Mouse (Mus musculus) v-Abl transformed pro-B cells (cell line): ENCODE results near the gene 1700022I11Rik.
"Not testable (repeated sequence)": the region's sequence is repeated elsewhere in the genome, so short reads cannot be mapped to it uniquely, and the experiment has no call there.

ENCODE experiments used
- in situ Hi-C, 2 experiments: fragments of 400-800 bp; cut with MboI; formaldehyde crosslinking; loops; one replicate each; pipeline ENCODE4 v1.15.1; 2025; ENCODE audit not compliant: unreplicated experiment in 2 of 2

The 1700022I11Rik gene

DNA sequence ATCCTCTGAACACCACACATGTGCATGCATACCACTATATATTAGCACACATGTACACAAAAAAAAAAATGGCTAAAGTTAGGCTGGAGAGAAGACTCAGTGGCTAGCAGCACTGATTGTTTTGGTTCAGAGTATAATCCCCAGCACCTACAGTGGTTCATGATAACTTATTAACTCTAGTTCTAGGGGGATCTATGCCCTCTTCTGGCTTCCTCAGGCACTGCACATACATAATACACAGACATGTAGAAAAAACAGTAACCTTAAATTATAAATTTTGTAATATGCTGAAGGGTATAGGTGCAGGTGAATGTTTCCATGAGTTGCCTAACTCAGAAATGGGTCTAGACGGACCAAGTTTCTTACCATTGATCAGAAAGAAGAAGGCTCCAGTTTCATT, 18.9 kb downstream of the 1700022I11Rik start:
- in situ Hi-C loops, result loop anchor here in 1 of 2 experiments (10.0 kb wide), 1 partner anchor 1993 kb away; no protein-coding TSS in a partner anchor

DNA sequence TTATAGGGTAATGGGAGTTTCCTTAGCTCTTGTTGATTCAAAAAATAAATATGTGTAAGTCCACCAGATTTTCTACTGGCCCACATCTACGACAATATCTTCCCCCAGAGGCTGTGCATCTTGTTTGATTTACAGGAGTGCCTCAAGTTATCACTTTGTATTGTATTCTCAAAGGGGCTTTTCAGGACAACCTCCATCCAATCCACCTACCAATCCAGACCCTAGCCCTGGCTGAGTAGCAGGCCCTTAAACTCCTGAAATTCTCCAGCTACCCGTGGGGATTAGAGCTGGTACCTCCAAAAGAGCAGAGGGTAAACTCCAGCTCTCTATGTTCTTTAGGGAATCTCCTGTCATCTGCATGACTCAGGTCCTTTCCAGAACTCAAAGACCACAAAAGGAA, 28.6 kb downstream of the 1700022I11Rik start:
- in situ Hi-C loops, result no loop called here

DNA sequence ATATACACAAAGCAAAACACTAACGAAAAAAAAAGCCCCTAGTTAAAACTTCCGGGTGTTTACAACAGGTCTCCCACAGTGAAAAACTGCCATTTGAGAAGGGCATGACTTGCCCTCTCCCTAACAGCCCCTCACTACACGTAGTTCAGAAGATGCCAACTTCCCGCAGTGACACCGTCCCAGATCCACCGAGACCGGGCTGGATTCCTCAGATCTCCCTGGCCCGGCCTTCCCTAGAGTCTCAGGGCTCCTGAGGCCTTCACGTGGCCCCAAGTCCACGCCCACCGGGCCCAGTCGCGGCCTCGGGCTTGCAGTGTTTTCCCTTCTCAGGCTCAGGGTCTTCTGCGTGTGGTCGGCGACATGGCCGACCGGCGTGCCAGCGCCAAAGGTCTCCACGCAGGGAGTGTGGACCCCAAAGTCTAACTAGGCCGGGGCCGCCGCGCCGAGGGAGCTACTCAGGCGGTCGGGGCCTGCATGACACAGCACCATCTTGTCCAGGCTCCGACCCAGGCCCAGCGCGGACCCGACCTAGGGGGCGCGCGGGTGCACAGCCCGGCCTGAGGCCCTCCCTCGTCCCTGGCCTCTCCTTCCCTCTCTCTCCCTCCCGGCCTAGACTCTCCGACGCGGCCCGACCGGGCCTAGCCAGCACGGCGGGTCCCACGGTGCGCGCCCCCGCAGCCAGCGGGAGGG, 30.2 kb downstream of the 1700022I11Rik start:
- in situ Hi-C loops, result no loop called here

GRCm38 (mm10) chr4:43000141-43000986, 31.0 kb downstream of the 1700022I11Rik start, which contains the start of gene Vcp:
TSS of gene Vcp (minus strand) at chr4:43000507.
- in situ Hi-C loops, result not testable (repeated sequence)

- in situ Hi-C loops, result no loop called here
Measured at GRCm38 (mm10) chr4:43001272-43001671, 31.9 kb downstream of the 1700022I11Rik start.

DNA sequence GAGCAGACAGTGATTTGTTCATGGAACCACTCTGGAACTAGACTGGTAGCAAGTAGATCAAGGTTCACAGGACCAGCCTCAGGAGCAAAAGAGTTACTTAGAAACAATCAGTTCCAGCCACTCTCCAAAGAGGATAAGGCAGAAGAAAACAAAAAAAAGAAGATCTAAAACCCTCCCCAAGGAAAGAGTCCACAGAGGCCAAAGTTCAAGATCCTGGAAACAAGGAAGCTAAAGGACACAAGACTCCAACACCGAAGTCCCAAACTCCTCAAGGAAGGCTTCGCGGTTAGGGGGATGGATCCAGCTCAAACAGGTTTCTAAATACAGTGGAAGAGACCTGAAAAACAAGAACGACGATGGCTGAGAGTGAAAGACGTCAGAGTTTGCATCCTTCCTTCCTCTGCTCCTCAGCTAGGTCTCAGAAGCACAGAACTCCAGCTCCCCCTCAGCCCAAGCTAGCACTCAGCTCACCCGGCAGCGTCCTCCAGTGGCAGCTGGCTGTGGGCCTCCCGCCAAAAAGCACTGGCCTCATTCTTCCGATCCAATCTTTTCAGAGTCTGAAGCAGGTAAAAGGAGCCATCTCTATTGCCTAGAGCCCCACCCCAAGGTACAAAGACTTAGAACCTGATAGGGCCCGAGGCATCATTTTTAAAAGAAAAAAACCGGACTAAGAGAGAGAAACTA, 33.5 kb downstream of the 1700022I11Rik start:
- in situ Hi-C loops, result no loop called here

DNA sequence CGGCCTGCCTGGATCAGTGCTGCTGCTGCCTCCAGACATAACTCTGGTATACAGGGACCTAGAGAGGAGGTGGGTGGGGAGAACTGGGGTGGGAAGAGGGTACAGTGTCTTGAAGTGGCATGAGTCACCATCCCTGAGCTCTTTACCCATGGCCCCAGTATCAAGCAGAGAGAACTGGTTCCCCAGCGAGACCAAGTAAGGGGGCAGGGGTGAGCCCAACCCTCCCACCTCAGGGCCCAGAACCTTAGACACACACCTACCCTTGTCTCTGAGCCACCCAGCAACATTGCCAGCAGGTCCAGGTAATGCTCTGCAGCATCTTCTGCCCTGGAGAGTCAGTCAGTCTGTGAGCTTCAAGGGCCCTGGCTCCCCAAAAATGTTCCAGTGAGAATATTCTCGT, 35.5 kb downstream of the 1700022I11Rik start:
- in situ Hi-C loops, result no loop called here

GRCm38 (mm10) chr4:43005765-43006164, 36.4 kb downstream of the 1700022I11Rik start:
- in situ Hi-C loops, result no loop called here

GRCm38 (mm10) chr4:43010161-43011038, 41.0 kb downstream of the 1700022I11Rik start, which contains the start of gene Fancg:
TSS of gene Fancg (minus strand) at chr4:43010506.
- in situ Hi-C loops, result no loop called here

DNA sequence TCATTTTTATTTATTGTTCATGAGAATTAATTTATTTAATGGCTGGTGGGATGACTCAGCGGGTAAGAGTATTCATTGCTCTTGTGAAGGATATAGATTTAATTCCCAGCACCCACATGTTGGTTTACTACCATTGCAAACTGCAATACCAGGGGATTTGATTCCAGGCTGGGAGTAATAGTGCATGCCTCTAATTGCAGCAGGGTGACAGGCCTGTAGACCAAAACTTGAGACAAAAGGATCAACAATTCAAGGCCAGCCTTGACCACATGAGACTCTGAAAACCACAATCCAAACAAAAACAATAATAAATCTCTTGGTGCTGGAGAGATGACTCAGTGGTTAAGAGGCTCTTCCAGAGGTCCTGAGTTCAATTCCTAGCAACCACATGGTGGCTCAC, 42.7 kb downstream of the 1700022I11Rik start:
- in situ Hi-C loops, result no loop called here

DNA sequence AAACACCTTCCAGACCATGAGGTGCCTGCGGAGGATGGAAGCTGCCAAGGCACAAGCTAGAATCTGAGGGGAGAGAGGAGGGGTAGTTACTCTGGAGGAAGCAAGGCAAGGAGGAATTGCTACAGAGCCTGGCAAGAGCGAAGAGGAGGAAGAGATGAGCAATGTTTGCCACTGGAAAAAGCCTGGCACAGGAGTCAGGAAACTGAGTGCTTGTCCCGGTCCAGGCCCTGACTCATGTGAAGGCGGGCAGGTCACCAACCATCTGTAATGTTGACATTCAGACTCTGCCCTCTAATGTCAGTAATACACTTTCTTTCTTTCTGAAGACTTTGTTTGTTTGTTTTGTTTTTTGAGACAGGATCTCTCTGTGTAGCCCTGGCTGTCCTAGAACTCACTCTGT, 48.8 kb downstream of the 1700022I11Rik start:
- in situ Hi-C loops, result no loop called here

DNA sequence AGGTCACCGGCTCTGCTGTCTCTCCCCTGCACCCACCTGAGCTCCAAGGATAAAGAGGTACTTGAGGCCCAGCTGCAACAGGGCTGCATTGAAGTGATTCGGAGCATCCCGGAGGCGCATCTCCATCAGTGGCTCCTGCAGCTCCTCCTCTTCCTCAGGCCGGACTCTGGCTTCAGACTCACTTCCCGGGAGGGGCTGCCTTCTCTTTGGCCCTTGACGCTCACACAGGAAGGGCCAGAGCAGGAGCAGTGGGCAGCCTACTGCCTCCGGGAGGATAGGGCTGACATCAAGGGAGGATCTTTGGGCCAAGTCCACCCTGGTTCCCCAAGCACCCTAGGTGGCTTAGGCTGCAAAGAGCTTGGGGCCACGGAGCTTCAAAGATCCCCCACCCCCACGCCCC, 49.8 kb downstream of the 1700022I11Rik start:
- in situ Hi-C loops, result no loop called here

DNA sequence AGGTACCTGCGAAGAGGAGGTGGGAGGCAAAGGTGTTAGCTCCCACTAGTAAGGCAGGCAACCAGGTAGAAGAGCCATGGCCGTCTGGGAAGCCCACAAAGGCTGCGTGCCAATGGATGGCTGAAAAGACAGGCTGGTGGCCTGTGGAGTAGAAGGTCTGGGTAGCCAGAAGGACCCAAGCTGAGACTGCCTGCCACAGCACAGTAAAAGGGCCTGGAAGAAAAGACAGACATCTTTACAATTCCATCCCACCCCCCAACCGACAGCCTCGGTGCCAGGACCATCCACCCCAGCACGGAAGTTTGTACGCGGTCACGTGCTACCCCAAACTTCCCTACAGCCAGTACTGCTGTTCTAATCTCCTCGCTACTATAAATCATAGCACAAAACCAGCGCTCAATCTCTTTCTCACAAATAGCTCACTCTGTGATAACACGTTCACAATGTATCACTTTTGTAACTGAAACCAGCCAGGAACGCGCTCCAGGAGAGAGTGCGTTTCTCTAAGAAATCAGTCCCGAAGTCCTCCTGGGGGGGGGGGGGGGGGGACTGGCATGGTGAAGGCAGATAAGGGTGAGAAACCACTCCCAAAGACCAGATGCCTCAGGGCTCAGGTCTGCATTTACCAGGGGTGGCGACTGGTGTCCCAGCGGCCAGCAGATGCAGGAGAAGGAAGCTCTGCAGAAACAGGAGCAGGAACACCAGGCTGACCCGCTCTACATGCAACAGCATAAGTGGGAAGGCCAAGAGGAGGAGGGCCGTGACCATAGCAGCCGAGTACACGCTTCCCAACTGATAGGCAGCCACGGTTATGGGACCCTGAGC, 50.4 kb downstream of the 1700022I11Rik start:
- in situ Hi-C loops, result no loop called here

DNA sequence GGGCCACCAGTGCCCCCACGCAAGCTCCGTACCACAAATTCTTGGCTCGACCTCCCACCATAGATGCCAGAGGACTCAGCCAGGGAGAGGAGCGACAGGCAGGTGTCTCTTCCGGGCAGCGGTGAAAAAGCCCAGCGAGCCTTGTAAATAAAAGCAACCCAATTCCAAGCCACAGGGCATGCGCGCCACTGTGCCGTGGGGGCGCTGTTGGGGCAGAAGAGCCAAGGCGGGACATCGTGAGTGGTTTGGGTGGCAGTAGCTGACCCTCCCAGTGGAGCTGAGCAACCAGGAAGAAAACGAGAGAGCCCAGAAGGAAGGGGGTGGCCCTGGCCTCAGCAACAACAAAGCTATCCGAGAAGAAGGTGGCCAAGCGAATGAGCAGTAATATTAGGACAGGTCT, 51.5 kb downstream of the 1700022I11Rik start:
- in situ Hi-C loops, result no loop called here

DNA sequence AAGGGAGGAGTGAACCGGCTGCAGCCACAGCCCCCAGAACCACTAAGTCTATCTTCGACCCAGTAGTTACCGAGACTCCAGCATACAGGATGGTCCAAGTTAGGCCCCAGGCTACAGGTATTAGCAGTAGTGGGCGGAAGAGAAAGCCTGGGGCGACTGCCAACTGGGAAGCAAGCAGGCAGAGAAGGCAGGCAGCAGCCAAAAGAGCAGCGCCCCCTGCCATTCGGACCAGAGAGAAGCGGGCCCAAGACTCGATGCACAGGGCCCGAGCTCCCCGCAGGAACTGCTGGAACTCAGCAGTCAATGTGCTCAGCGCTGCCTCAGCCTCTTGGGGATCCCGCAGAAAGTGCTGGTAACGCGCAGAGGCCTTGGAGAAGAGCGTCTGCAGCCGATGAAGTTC, 51.9 kb downstream of the 1700022I11Rik start:
- in situ Hi-C loops, result no loop called here

- in situ Hi-C loops, result no loop called here
Measured at GRCm38 (mm10) chr4:43024673-43025072, 55.3 kb downstream of the 1700022I11Rik start.

- in situ Hi-C loops, result no loop called here
Measured at GRCm38 (mm10) chr4:43025084-43025960, 55.9 kb downstream of the 1700022I11Rik start, which contains the start of gene Pigo. TSS of gene Pigo (minus strand) at chr4:43025819.

DNA sequence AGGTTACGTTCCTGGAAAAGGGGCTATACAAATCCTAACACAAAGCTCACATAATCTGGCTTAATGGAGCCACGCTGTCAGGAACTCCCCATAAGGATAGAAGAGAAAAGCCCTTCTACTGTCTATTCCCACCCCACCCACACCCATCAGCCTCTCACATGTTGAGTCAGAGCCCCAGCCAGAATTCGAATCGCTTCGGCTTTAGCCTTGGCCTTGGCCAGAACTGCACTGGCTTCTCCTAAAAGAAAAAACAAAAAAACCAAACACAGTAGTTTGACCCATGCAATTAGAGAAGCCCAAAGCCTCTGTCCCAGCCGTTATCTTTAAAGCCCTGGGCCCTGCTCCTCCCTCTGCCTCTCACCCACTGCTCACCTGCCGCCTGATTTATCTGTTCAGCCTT, 59.7 kb downstream of the 1700022I11Rik start:
- in situ Hi-C loops, result no loop called here
